Mouse (Mus musculus) bone marrow macrophage, adult 2 months (primary cell): ENCODE results near the gene Spag17.

Experiments
- CTCF ChIP-seq: IDR thresholded peaks from 2 replicates; pipeline ENCODE4 v1.5.1; 2012; ENCODE audit warnings: low read depth, mild to moderate bottlenecking, low read length, moderate library complexity
- POLR2A ChIP-seq: IDR thresholded peaks from 2 replicates; pipeline ENCODE4 v1.6.1; 2012; ENCODE audit warnings: mild to moderate bottlenecking, low read depth, low read length, borderline replicate concordance

DNA sequence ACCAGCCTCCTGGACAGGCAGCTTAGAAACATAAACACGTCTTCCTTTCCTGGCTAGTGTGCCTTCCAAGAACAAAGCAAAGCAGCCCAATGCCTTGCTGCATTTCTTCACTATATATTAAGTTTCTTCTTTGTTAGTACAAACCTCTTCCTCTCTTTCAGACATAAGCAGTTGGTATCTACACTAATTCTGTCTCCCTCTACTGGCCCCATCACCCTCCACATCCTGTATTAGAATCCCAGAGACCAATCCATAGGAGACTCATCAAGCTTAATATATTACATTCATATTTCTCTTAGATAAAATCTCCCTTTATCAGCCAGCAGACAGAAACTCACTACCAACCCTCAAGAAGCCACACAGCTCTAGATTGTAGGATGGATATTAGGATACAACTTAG lies 237.2 kb downstream of the Spag17 start:
- TF ChIP-seq CTCF (no peak), POLR2A (no peak)
